Mouse (Mus musculus): ENCODE results near the gene Duxbl2. TPM values are rescaled to one million over a fixed set of nuclear protein-coding genes. Genes with fewer than 3 reads are reported as not detected.
"Not testable (repeated sequence)": the region's sequence is repeated elsewhere in the genome, so short reads cannot be mapped to it uniquely, and the experiment has no call there.

Duxbl2 gene
- total RNA-seq (2021), result under 1 TPM in 1 of 2 experiments, not detected in 1; 0.24 TPM

GRCm38 (mm10) chr14:26118150-26118549, at the start of gene Duxbl2:
TSS of gene Duxbl2 (plus strand) at chr14:26118349.
- intact Hi-C loops (cut with DNase I), result not testable (repeated sequence)

DNA sequence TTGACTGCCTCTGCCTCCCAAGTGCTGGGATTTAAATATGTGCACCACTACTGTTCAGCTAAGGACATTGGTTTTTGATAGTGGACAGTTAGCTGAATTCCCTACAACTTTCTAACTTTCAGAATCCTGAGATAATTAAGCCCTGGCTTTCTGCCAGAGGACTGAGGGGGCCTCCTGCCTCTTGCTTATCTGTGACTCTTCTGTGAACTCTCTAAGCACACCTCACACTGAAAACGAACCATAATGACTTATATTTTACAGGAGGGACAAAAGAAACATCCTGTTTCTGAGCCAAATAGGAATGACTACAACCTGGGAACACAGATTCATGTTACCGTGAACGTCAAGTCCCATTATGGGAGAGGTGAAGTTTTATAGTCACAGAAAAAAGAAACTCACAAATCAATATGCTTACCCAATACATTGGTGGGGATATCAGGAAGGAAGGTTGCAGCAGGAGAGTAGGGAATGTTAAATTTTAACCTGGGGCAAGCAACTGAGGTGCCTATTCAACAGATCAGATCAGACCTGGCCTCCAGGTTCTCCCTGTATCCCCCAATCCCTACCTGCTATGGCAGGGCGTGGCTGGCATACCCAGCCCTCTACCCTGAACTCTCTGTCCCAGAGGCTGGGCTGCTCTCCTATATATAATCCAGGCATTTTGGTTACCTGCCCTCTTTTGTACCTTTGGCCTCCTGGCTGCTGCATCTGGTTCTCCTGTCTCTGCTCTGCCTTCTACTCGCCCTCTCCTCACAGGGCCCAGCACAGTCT, 41.3 kb upstream of the Duxbl2 start:
- intact Hi-C loops (cut with DNase I), result not testable (repeated sequence)

More at GRCm38 (mm10) chr14:26118150-26118549, at the start of gene Duxbl2:
- not testable (repeated sequence) for DNase-seq

DNA sequence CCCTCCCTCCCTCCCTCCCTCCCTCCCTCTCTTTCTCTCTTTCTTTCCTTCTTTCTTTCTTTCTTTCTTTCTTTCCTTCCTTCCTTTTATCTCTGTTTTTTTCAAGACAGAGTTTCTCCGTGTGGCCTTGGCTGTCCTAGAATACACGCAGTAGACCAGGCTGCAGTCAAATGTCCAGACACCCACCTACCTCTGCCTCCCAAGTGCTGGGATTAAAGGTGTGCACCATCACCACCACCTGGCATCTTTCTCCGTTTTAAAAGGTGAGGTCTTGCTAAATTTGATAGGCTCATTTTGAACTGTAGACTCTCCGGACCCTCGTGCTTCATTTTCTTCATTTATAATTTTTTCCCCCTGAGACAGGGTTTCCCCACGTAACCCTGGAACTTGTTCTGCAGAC, 36.9 kb upstream of the Duxbl2 start, which contains the start of gene Cphx2:
Gene Cphx2, plus strand, starts transcription at position 301 of the 400 bp plus-strand sequence.
- intact Hi-C loops (cut with DNase I), result not testable (repeated sequence)

More for the DNA sequence above, 41.3 kb upstream of the Duxbl2 start:
- not testable (repeated sequence) for DNase-seq

DNA sequence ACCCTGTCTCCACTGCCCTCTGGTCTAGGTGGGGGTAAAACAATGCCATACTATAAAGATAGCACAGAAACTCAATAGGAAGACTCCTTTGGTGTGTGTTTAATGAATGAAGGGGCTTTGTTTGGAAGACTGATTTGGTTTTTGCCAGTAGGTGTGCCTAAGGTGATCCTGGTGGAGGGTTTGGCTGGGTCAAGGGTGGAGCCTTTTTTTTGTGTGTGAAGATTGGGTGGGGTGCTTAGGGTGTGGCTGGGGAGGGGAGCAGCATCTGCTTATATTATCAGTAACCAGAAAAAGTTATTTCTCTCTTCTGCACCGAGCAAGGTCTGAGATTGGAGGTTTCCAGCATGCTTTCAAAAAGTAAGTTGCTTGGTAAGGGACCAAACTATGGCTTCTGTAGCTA, 36.2 kb upstream of the Duxbl2 start, which contains the start of gene Cphx3:
Gene Cphx3, plus strand, starts transcription at position 301 of the 400 bp plus-strand sequence.
- DNase-seq; intact Hi-C loops (cut with DNase I): not testable (repeated sequence)

More for the DNA sequence above, 36.9 kb upstream of the Duxbl2 start, which contains the start of gene Cphx2:
- not testable (repeated sequence) for DNase-seq

GRCm38 (mm10) chr14:26097622-26098021, 20.5 kb upstream of the Duxbl2 start:
- intact Hi-C loops (cut with DNase I); DNase-seq: not testable (repeated sequence)

DNA sequence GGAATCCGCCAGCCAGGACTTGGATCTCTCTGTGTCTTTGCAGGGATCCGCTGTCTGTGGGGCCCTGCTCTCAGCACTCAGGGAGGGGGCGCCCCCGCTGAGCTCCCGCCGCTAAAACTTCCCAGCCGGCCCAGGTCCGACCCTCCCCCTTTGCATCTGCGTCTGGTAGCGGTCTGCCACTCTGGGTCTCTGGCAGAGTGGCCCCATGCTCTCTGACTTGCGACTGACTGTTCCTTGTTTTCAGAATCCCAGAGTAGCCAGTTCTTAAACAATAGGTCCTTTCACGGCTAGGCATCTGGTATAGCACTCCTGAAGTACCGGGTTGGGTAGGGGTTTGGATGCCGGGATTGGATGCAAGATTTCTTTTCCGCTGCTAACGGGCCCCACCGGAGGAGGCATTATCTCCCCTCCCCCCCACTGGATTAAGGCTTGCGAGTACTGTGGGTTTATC, 426 bp downstream of the Duxbl2 start:
- DNase-seq; intact Hi-C loops (cut with DNase I): not testable (repeated sequence)

- intact Hi-C loops (cut with DNase I), result not testable (repeated sequence)
Observed at GRCm38 (mm10) chr14:26119095-26119494, 946 bp downstream of the Duxbl2 start.

GRCm38 (mm10) chr14:26147095-26147494, 28.9 kb downstream of the Duxbl2 start:
- intact Hi-C loops (cut with DNase I); DNase-seq: not testable (repeated sequence)

More at GRCm38 (mm10) chr14:26119095-26119494, 946 bp downstream of the Duxbl2 start:
- DNase-seq, result not testable (repeated sequence)

DNA sequence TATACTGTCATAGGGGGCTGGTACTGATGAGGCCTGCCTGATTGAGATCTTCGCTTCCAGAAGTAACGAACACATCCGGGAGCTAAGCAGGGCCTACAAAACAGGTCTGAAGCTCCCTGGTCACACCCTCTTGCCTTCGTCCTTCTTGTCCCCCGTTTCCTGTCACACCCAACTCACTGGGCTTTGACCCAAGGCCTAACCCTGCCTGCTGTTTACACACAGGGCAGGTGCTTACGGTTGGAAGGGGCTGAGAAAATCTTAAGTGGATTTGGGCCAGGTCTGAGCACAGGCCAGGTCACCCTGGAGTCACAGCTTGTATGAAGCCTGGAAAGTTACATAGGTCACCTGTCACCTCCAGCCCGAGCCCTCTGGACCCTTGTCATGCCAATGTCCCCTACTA, 37.9 kb downstream of the Duxbl2 start:
- DNase-seq; intact Hi-C loops (cut with DNase I): not testable (repeated sequence)

GRCm38 (mm10) chr14:26161156-26161555, 43.0 kb downstream of the Duxbl2 start:
- DNase-seq; intact Hi-C loops (cut with DNase I): not testable (repeated sequence)

DNA sequence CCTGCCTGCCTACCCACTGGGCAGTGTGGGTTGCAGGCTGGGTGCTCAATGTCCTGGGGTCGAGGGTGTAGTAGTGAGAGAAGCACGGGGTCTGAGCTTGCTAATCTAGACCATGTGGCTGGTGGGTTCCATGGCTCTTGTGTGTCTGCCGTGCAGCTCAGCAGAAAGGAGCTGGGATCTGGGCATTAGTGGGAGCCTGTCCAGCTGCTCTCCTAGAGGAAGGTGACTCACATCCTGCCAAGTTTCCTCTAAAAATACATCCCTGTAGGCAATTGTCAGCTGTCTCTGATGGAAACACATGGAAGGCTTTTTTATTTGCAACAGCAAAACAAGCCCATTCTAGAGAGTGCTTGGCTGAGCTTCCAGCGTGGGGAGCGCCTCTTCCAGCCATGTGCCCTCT, 44.3 kb downstream of the Duxbl2 start:
- DNase-seq; intact Hi-C loops (cut with DNase I): not testable (repeated sequence)

DNA sequence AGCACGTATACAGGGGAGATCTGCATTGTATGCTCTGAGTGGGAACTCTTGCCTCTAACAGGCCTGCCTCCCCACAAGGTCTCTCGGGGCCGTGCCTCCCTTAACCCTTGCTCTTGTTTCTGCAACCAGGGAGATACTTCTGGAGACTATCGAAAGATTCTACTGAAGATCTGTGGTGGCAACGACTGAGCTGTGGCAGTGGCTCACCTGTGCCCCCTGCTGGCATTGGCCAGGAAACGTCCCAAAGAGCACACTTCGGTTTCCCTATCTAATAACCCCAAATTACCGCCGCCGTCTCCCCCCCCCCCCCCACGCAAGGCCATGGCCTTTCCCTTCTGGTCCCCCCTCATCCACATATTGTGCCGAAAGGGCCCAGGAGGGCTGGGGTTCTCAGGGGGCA, 47.1 kb downstream of the Duxbl2 start:
- intact Hi-C loops (cut with DNase I); DNase-seq: not testable (repeated sequence)

GRCm38 (mm10) chr14:26173955-26174354, 55.8 kb downstream of the Duxbl2 start:
- DNase-seq; intact Hi-C loops (cut with DNase I): not testable (repeated sequence)

- DNase-seq; intact Hi-C loops (cut with DNase I): not testable (repeated sequence)
Observed at GRCm38 (mm10) chr14:26175028-26175427, 56.9 kb downstream of the Duxbl2 start.

Other genes with a start within 250 kb of the Duxbl2 start
- 1 to 10 TPM; 4.0 to 6.3 TPM for gene Plac9a, start 215.2 kb upstream of the Duxbl2 start, total RNA-seq (2021)
- 1 to 10 TPM; 2.4 to 3.0 TPM for gene Tmem254a, start 190.7 kb upstream of the Duxbl2 start, total RNA-seq (2021)
- not detected for gene Cphx1, start 180.0 kb upstream of the Duxbl2 start, total RNA-seq (2021)
- under 1 TPM; 0.17 to 0.62 TPM for gene Duxbl1, start 139.8 kb upstream of the Duxbl2 start, total RNA-seq (2021)
- gene Gm9780, start 75.6 kb upstream of the Duxbl2 start, total RNA-seq (2021), result 10 to 100 TPM; 32.2 to 33.7 TPM
- gene Tmem254c, start 51.0 kb upstream of the Duxbl2 start, total RNA-seq (2021), result 10 to 100 TPM; 15.1 to 21.9 TPM
- gene Cphx2, start 36.8 kb upstream of the Duxbl2 start, total RNA-seq (2021), result not detected
- gene Cphx3, start 36.1 kb upstream of the Duxbl2 start, total RNA-seq (2021), result not detected
- gene Plac9b, start 64.1 kb downstream of the Duxbl2 start, total RNA-seq (2021), result 10 to 100 TPM; 70.8 to 77.8 TPM
- gene Tmem254b, start 88.7 kb downstream of the Duxbl2 start, total RNA-seq (2021), result 10 to 100 TPM in 1 of 2 experiments, 1 to 10 TPM in 1; 6.3 to 11.2 TPM
- gene Duxbl3, start 139.6 kb downstream of the Duxbl2 start, total RNA-seq (2021), result 1 to 10 TPM; 1.4 to 1.5 TPM